Mouse (Mus musculus) retina, postnatal 7 days (tissue): ENCODE data around the gene Ube2o.

Source experiments
- DNase-seq: peaks from one replicate; pipeline ENCODE4 v3.0.0-alpha.2; 2012; ENCODE audit warnings: low read depth, low spot score

Ube2o gene

DNA sequence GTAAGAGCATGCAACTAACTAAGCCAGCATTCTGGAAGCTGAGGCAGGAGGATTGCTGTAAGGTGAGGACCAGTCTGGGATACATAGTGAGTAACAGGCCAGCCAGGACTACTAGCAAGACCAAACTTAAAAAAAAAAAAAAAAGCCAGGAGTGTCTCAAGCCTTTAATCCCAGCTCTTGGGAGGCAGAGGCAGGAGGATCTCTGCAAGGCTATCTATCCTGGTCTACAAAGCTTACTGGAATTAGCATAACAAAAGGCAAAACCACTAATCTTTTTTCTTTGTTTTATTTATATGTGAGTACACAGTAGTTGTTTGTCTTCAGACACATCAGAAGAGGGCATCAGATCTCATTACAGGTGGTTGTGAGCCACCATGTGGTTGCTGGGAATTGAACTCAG is 93.0 kb downstream of the Ube2o start:
- no peak for DNase-seq
